Mouse (Mus musculus) B cell, adult 2 months (primary cell): ENCODE measurements around the gene Sipa1l2.
"Not testable (repeated sequence)": the region's sequence is repeated elsewhere in the genome, so short reads cannot be mapped to it uniquely, and the experiment has no call there.

Source experiments
- DNase-seq, 2 experiments: peaks; one replicate each; pipeline ENCODE4 v3.0.0; 2022

Sipa1l2 gene

GRCm38 (mm10) chr8:125533709-125534108, 35.9 kb downstream of the Sipa1l2 start:
- no peak for DNase-seq

- no peak for DNase-seq
Observed at GRCm38 (mm10) chr8:125532953-125533352, 36.7 kb downstream of the Sipa1l2 start.

- no peak for DNase-seq
Observed at GRCm38 (mm10) chr8:125532177-125532576, 37.4 kb downstream of the Sipa1l2 start.

GRCm38 (mm10) chr8:125531640-125532039, 38.0 kb downstream of the Sipa1l2 start:
- DNase-seq, result peak; percentile 44 to 46

GRCm38 (mm10) chr8:125531088-125531438, 38.5 kb downstream of the Sipa1l2 start:
- DNase-seq, result no peak

- DNase-seq, result no peak
Observed at GRCm38 (mm10) chr8:125530187-125531087, 39.2 kb downstream of the Sipa1l2 start.

GRCm38 (mm10) chr8:125529019-125529418, 40.6 kb downstream of the Sipa1l2 start:
- DNase-seq, result no peak

GRCm38 (mm10) chr8:125527941-125528340, 41.7 kb downstream of the Sipa1l2 start:
- peak; percentile 44 to 46 for DNase-seq

- DNase-seq, result no peak
Observed at GRCm38 (mm10) chr8:125526999-125527398, 42.6 kb downstream of the Sipa1l2 start.

GRCm38 (mm10) chr8:125526582-125526981, 43.0 kb downstream of the Sipa1l2 start:
- no peak for DNase-seq

GRCm38 (mm10) chr8:125524479-125524878, 45.1 kb downstream of the Sipa1l2 start:
- DNase-seq, result no peak

- DNase-seq, result peak; percentile 32 to 39
Observed at GRCm38 (mm10) chr8:125523213-125523612, 46.4 kb downstream of the Sipa1l2 start.

- DNase-seq, result no peak
Observed at GRCm38 (mm10) chr8:125522151-125522550, 47.5 kb downstream of the Sipa1l2 start.

GRCm38 (mm10) chr8:125521087-125521486, 48.5 kb downstream of the Sipa1l2 start:
- DNase-seq, result no peak

GRCm38 (mm10) chr8:125520308-125520707, 49.3 kb downstream of the Sipa1l2 start:
- not testable (repeated sequence) for DNase-seq

GRCm38 (mm10) chr8:125518951-125519350, 50.7 kb downstream of the Sipa1l2 start:
- DNase-seq, result no peak

- no peak for DNase-seq
Observed at GRCm38 (mm10) chr8:125518301-125518700, 51.3 kb downstream of the Sipa1l2 start.

- no peak for DNase-seq
Observed at GRCm38 (mm10) chr8:125517397-125517796, 52.2 kb downstream of the Sipa1l2 start.

GRCm38 (mm10) chr8:125516115-125516905, 53.3 kb downstream of the Sipa1l2 start:
- DNase-seq, result no peak

- DNase-seq, result no peak
Observed at GRCm38 (mm10) chr8:125515665-125516064, 53.9 kb downstream of the Sipa1l2 start.

GRCm38 (mm10) chr8:125513935-125514334, 55.7 kb downstream of the Sipa1l2 start:
- DNase-seq, result no peak

- no peak for DNase-seq
Observed at GRCm38 (mm10) chr8:125513242-125513866, 56.3 kb downstream of the Sipa1l2 start.

- DNase-seq, result no peak
Observed at GRCm38 (mm10) chr8:125512561-125512960, 57.0 kb downstream of the Sipa1l2 start.
